In genomic region chr5:131000572-131000971, GRCm38 (mm10) we compare ENCODE assay signal across 26 mouse cellular contexts.
A peak's percentile ranks its signal among the peaks of the same experiment; 100 is the strongest.
DNase-seq lines count a peak whose midpoint lies in the region; ATAC-seq and TF ChIP-seq lines count a peak whose summit lies in the region.
"Had no signal": no experiment of that assay in that cellular context is flagged by ENCODE, and none has a peak within 500 bp of the region (broad histone marks: within the 10 kb centered on the region; RNA-seq: fewer than 3 reads in every experiment).

No protein-coding gene starts in this region.

- H3K27me3 ChIP-seq in lung, embryonic 15.5 days: no peaks in the 10 kb centered on the region
- no peaks in the 10 kb centered on the region for H3K27me3 ChIP-seq in stomach, embryonic 15.5 days (replicated peaks)
- no peaks in the 10 kb centered on the region for H3K27me3 ChIP-seq in stomach, postnatal 0 days (ENCODE audit: control insufficient read depth, insufficient read depth, low read length)
- no peaks in the 10 kb centered on the region for H3K27me3 ChIP-seq in stomach, embryonic 16.5 days (ENCODE audit: control insufficient read depth, insufficient read depth, low read length)
- no peaks in the 10 kb centered on the region for H3K27me3 ChIP-seq in kidney, adult 2 months (replicated peaks; ENCODE audit: control insufficient read depth, insufficient read depth, low read length)
- H3K27me3 ChIP-seq: forebrain, embryonic 13.5 days; heart, embryonic 13.5 days had no signal

- ATAC-seq in lung, embryonic 15.5 days (ENCODE audit: borderline replicate concordance, extremely low read depth, low FRiP score, low TSS enrichment): peak; percentile 91
- peak; percentile 35; the same call in 1 of the 2 replicates for ATAC-seq in stomach, embryonic 15.5 days (ENCODE audit: insufficient read depth, low FRiP score, low read depth)
- ATAC-seq in stomach, postnatal 0 days (ENCODE audit: low FRiP score, low TSS enrichment): no peak
- ATAC-seq in stomach, embryonic 16.5 days (ENCODE audit: insufficient read depth, low FRiP score): peak; percentile 53; the same call in 1 of the 2 replicates
- ATAC-seq: activated CD4-positive, CD25-positive, alpha-beta regulatory T cell, adult 4 months; CD4-positive, CD25-positive, alpha-beta regulatory T cell, adult 4 months; forebrain, embryonic 13.5 days; forebrain, postnatal 0 days; hindbrain, postnatal 0 days had no signal

- 0 out of 2 replicates have a peak, but pooled peaks cover 2% of the 10 kb centered on the region for H3K9me3 ChIP-seq in lung, embryonic 15.5 days
- H3K9me3 ChIP-seq in stomach, embryonic 15.5 days: no peaks in the 10 kb centered on the region
- H3K9me3 ChIP-seq in stomach, postnatal 0 days (ENCODE audit: control insufficient read depth, low read length): no peaks in the 10 kb centered on the region
- no peaks in the 10 kb centered on the region for H3K9me3 ChIP-seq in stomach, embryonic 16.5 days (replicated peaks; ENCODE audit: control insufficient read depth, low read length)
- H3K9me3 ChIP-seq: forebrain, embryonic 10.5 days; heart, embryonic 10.5 days had no signal

- no peak overlapping the region for H3K4me3 ChIP-seq in lung, embryonic 15.5 days
- no peak overlapping the region for H3K4me3 ChIP-seq in stomach, embryonic 15.5 days (replicated peaks)
- H3K4me3 ChIP-seq in stomach, postnatal 0 days (ENCODE audit: low read depth, low read length): no peak overlapping the region
- no peak overlapping the region for H3K4me3 ChIP-seq in stomach, embryonic 16.5 days (replicated peaks; ENCODE audit: low read length)
- H3K4me3 ChIP-seq in kidney, adult 2 months (ENCODE audit: insufficient read depth, low read depth, low read length): no peak overlapping the region
- H3K4me3 ChIP-seq: forebrain, embryonic 10.5 days; forebrain, embryonic 13.5 days; gastrocnemius, adult 2 months; heart, adult 2 months; heart, embryonic 10.5 days; heart, embryonic 13.5 days had no signal

- H3K36me3 ChIP-seq in lung, embryonic 15.5 days: no peaks in the 10 kb centered on the region
- H3K36me3 ChIP-seq in stomach, embryonic 15.5 days: no peaks in the 10 kb centered on the region
- H3K36me3 ChIP-seq in stomach, postnatal 0 days (ENCODE audit: control insufficient read depth, insufficient read depth, low read length): no peaks in the 10 kb centered on the region
- H3K36me3 ChIP-seq in stomach, embryonic 16.5 days (ENCODE audit: control insufficient read depth, insufficient read depth, low read length): no peaks in the 10 kb centered on the region
- no peaks in the 10 kb centered on the region for H3K36me3 ChIP-seq in kidney, adult 2 months (ENCODE audit: control insufficient read depth, insufficient read depth, low read length)
- H3K36me3 ChIP-seq: forebrain, embryonic 10.5 days; heart, embryonic 10.5 days; heart, embryonic 13.5 days had no signal

- no peak for TF ChIP-seq EP300 in stomach, postnatal 0 days (optimal IDR thresholded peaks at IDR 0.05)

- H3K4me1 ChIP-seq in lung, embryonic 15.5 days: peaks cover 3% of the 10 kb centered on the region; the same call in 1 of the 2 replicates
- H3K4me1 ChIP-seq in stomach, embryonic 15.5 days: no peaks in the 10 kb centered on the region
- H3K4me1 ChIP-seq in stomach, postnatal 0 days (replicated peaks; ENCODE audit: control insufficient read depth, insufficient read depth): no peaks in the 10 kb centered on the region
- no peaks in the 10 kb centered on the region for H3K4me1 ChIP-seq in stomach, embryonic 16.5 days (ENCODE audit: control insufficient read depth, insufficient read depth, low read length)
- H3K4me1 ChIP-seq in kidney, adult 2 months (ENCODE audit: control insufficient read depth, insufficient read depth, low read length): no peaks in the 10 kb centered on the region
- H3K4me1 ChIP-seq: forebrain, embryonic 10.5 days; forebrain, embryonic 13.5 days; heart, embryonic 10.5 days; heart, embryonic 13.5 days had no signal

- no peak overlapping the region for H3K4me2 ChIP-seq in lung, embryonic 15.5 days
- no peak overlapping the region for H3K4me2 ChIP-seq in stomach, embryonic 15.5 days
- no peak overlapping the region for H3K4me2 ChIP-seq in stomach, postnatal 0 days (replicated peaks; ENCODE audit: low read depth)
- H3K4me2 ChIP-seq in stomach, embryonic 16.5 days (ENCODE audit: low read depth, low read length): no peak overlapping the region
- H3K4me2 ChIP-seq: forebrain, embryonic 13.5 days; heart, embryonic 13.5 days; hindbrain, embryonic 14.5 days had no signal

- peak overlapping the region; percentile 46 for H3K27ac ChIP-seq in lung, embryonic 15.5 days
- H3K27ac ChIP-seq in stomach, embryonic 15.5 days: no peak overlapping the region
- H3K27ac ChIP-seq in stomach, postnatal 0 days (replicated peaks): no peak overlapping the region
- H3K27ac ChIP-seq in stomach, embryonic 16.5 days (ENCODE audit: low read length): no peak overlapping the region
- H3K27ac ChIP-seq in kidney, adult 2 months (ENCODE audit: insufficient read depth, low read depth, low read length): no peak overlapping the region
- H3K27ac ChIP-seq: forebrain, embryonic 10.5 days; forebrain, embryonic 13.5 days; gastrocnemius, adult 2 months; heart, adult 2 months; heart, embryonic 10.5 days; heart, embryonic 13.5 days; hindbrain, embryonic 14.5 days; hindbrain, postnatal 0 days had no signal

- 34% methylated on average over 2 of the region's 2 CpGs for WGBS in lung, embryonic 15.5 days
- WGBS in stomach, embryonic 15.5 days: 61% methylated on average over 2 of the region's 2 CpGs
- WGBS in stomach, postnatal 0 days: 61% methylated on average over 2 of the region's 2 CpGs
- 44% methylated on average over 2 of the region's 2 CpGs for WGBS in stomach, embryonic 16.5 days
- WGBS in kidney, adult 2 months: 70% methylated on average over 2 of the region's 2 CpGs

- TF ChIP-seq POLR2A in kidney, adult 2 months (IDR thresholded peaks at IDR 0.05; ENCODE audit: low read depth, low read length): no peak

- H3K9ac ChIP-seq in lung, embryonic 15.5 days: no peak overlapping the region
- no peak overlapping the region for H3K9ac ChIP-seq in stomach, embryonic 15.5 days
- no peak overlapping the region for H3K9ac ChIP-seq in stomach, postnatal 0 days (ENCODE audit: low read length)
- H3K9ac ChIP-seq in stomach, embryonic 16.5 days (ENCODE audit: low read length): no peak overlapping the region
- H3K9ac ChIP-seq: forebrain, embryonic 13.5 days; forebrain, postnatal 0 days; heart, embryonic 13.5 days; hindbrain, embryonic 14.5 days had no signal

- no peak for DNase-seq in lung, postnatal 14 days
- no peak for DNase-seq in stomach, postnatal 0 days (ENCODE audit: low spot score)
- DNase-seq in kidney, adult 2 months: no peak
- DNase-seq: adrenal gland, adult 8-10 months; adrenal gland, postnatal 25 days; cerebellum, adult 11-12 months; cerebellum, adult 8-10 months; cerebellum, postnatal 10 days; cerebellum, postnatal 36 days; forebrain, postnatal 0 days; gastrocnemius, adult 2 months; gastrocnemius, postnatal 14 days; heart, adult 2 months; heart, postnatal 14 days; heart, postnatal 4 days had no signal

- no peak for TF ChIP-seq CTCF in stomach, postnatal 0 days (IDR thresholded peaks at IDR 0.05; ENCODE audit: low read depth)
- TF ChIP-seq CTCF in kidney, adult 2 months (conservative IDR thresholded peaks at IDR 0.05; ENCODE audit: insufficient read depth, insufficient read length, low read depth, low read length): no peak
